Mouse (Mus musculus) heart, postnatal 4 days (tissue): ENCODE data around the gene Gm28919. TPM values are rescaled to one million over a fixed set of nuclear protein-coding genes. Genes with fewer than 3 reads are reported as not detected.
"Not testable (repeated sequence)": the region's sequence is repeated elsewhere in the genome, so short reads cannot be mapped to it uniquely, and the experiment has no call there.

Source experiments
- DNase-seq: peaks from one replicate; pipeline ENCODE4 v3.0.0; 2021
- total RNA-seq, 2 experiments: library from RNA; stranded (reverse); gene quantifications; 2 replicates each; pipeline ENCODE4 v1.2.3; 2021

Gm28919 gene
- not detected for total RNA-seq

DNA sequence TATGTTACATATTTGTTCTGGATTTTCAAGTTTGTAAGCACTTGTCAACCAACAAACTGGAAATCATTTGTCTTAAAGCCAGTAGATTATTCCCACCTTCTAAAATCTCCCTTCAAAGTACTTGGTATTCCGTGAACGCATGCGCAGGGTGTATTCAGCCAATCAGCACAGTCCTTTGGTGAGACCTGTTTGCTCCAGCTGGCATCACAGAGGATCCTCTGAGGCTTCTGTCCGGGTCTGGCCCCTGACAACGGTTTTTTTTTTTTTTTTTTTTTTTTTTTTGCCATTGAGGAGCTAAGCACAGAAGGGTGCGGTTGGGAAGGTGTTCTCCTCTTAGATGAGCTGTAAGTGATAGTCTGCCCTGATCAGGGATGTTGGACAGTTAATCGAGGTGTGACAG, at the start of gene Gm28919:
Gene Gm28919, plus strand, starts transcription at position 301 of the 400 bp plus-strand sequence.
- DNase-seq: not testable (repeated sequence)

Other genes with a start within 250 kb of the Gm28919 start
- not detected for gene Gm21719, start 99.3 kb downstream of the Gm28919 start, total RNA-seq